Mouse (Mus musculus) layer of hippocampus, adult 9-10 months (tissue): ENCODE measurements around the gene Zfp964.
"Not testable (repeated sequence)": the region's sequence is repeated elsewhere in the genome, so short reads cannot be mapped to it uniquely, and the experiment has no call there.

Source experiments
- DNase-seq: peaks from one replicate; pipeline ENCODE4 v3.0.0; 2022; ENCODE audit warnings: low spot score

The Zfp964 gene

GRCm38 (mm10) chr8:69654358-69654981, at the start of gene Zfp964:
Gene Zfp964, plus strand, starts transcription at chr8:69654479.
- peak; percentile 71 for DNase-seq

DNA sequence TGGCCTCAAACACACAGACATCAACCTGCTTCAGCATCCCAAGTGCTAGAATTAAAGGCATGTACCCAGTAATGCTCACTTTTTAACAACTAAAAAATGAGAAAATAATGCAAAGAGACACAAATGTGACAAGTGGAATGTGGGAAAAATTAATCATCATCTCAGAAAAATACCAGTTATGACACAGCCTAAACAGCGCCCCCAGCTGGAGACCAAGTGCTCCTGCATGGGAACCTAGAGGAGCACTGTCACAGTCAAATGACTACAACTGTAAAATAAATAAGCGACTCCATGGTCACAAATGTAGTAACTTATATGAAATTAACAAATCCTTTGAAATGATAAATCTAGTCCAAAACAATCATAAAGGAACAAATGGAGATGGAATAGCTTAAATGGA, 39.6 kb upstream of the Zfp964 start:
- DNase-seq, result no peak

GRCm38 (mm10) chr8:69618078-69618477, 36.2 kb upstream of the Zfp964 start:
- no peak for DNase-seq

GRCm38 (mm10) chr8:69625095-69625789, 29.0 kb upstream of the Zfp964 start, which contains the start of gene Zfp868:
Gene Zfp868, minus strand, starts transcription at chr8:69625548.
- peak; percentile 93 for DNase-seq

- no peak for DNase-seq
These were observed 396 bp upstream of the Zfp964 start for GRCm38 (mm10) chr8:69653808-69654357.

DNA sequence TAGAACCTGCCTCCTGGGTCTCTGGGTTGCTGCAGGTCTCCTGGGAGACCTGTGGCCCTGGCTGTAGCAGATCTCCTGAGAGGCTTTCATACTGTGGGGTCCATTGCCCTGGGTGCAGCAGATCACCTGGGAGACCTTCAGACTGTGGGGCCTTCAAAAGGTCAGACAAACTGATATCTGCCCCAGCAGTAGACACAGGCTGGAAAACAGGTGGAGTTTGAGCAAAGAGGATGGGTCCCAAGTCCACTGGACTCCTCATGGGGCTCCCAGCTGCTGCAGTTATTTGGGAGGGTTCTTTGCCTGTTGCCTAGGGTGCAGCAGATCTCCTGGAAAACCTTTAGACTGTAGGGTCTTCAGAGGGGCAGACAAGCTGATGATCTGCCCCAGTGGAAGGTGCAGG, 7.0 kb downstream of the Zfp964 start:
- no peak for DNase-seq

- not testable (repeated sequence) for DNase-seq
These were observed 10.8 kb downstream of the Zfp964 start for GRCm38 (mm10) chr8:69665051-69665450.

- DNase-seq, result no peak
These were observed 47.5 kb downstream of the Zfp964 start for GRCm38 (mm10) chr8:69701810-69702209.

DNA sequence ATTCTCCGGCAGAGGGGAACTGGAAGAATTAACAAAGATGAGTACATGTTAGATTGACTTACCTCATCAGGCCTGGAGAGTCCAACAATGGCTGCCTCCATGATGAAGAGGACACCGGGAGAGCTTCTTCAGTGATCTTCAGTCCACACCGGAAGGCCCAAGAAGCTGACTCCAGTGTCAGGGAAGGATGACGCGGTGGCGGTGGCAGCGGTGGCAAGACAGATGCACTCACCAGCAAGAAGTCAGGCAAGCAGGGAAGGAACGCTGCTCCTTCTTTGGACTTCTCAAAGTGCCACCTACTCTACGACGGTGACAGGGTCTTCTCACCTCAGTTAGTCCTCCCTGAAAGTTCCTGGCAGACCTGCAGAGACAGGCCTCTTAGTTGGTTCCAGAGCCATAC, 56.3 kb downstream of the Zfp964 start, which contains the start of gene Zfp869:
Gene Zfp869 (minus strand): TSS at position 101 of the 400 bp plus-strand sequence.
- not testable (repeated sequence) for DNase-seq

DNA sequence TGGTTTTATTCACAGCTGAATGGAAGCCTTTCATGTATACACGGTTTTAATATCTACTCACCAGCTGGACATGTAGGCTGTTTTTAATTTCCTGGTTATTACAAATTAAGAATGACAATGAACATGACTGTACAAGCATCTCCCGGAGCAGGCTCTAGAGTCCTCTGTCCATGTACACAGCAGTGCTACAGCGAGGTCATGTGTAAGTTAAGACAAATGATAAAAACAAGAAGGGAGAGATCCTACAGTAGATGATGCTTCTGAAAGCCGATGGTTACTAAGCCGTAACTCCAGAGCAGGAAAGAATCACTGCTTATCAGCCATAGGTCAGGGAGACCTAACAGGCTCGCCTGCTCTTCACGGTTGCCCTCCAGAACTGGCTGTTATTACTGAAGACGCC, 59.2 kb downstream of the Zfp964 start:
- no peak for DNase-seq

DNA sequence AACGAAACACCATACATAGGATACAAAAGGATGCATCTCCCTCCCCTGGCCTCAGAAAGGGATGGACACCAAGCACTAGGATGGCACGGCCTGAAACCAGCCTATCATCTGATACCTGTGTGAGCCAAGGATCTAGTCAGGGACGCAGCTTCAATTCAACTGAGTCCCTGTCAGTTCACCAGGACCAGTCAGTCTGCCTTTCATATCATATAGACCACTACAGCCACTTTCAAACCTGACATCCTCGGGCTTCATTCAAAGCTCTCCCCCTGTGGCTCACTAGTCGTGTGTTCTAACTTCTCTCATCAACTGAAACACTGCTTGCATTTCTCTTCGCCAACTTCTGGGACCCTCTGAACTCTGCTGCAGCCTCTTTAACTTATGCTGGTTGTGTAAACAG, 61.1 kb downstream of the Zfp964 start:
- DNase-seq, result no peak
